ENCODE assay signal across 29 mouse cellular contexts in genomic region chr15:77957625-77958024, GRCm38 (mm10). TPM values are rescaled to one million over a fixed set of nuclear protein-coding genes. Genes with fewer than 3 reads are reported as not detected.
DNase-seq lines count a peak whose midpoint lies in the region; ATAC-seq and TF ChIP-seq lines count a peak whose summit lies in the region.
"Had no signal": no experiment of that assay in that cellular context is flagged by ENCODE, and none has a peak within 500 bp of the region (broad histone marks: within the 10 kb centered on the region; RNA-seq: fewer than 3 reads in every experiment).

No protein-coding gene starts in this region.

- WGBS in intestine, embryonic 14.5 days, result 43% methylated on average over 5 of the region's 5 CpGs
- WGBS in intestine, embryonic 15.5 days, result 40% methylated on average over 5 of the region's 5 CpGs
- WGBS in stomach, embryonic 15.5 days, result 53% methylated on average over 5 of the region's 5 CpGs
- 50% methylated on average over 5 of the region's 5 CpGs for WGBS in stomach, postnatal 0 days
- 51% methylated on average over 5 of the region's 5 CpGs for WGBS in embryonic facial prominence, embryonic 13.5 days

- no peak overlapping the region for H3K4me3 ChIP-seq in intestine, embryonic 14.5 days (ENCODE audit: low read depth, low read length)
- no peak overlapping the region for H3K4me3 ChIP-seq in intestine, embryonic 15.5 days (replicated peaks)
- H3K4me3 ChIP-seq in stomach, embryonic 15.5 days (replicated peaks), result no peak overlapping the region
- H3K4me3 ChIP-seq in stomach, postnatal 0 days (ENCODE audit: low read depth, low read length), result no peak overlapping the region
- H3K4me3 ChIP-seq in embryonic facial prominence, embryonic 13.5 days, result no peak overlapping the region
- H3K4me3 ChIP-seq: heart, embryonic 12.5 days had no signal

- DNase-seq in intestine, embryonic 14.5 days (ENCODE audit: low spot score), result peak; percentile 54
- DNase-seq in stomach, postnatal 0 days (ENCODE audit: low spot score), result no peak
- no peak for DNase-seq in layer of hippocampus, adult 9-10 months (ENCODE audit: low spot score)
- DNase-seq in right cerebral cortex, adult 18-20 months, result no peak
- DNase-seq in ovary, postnatal 36 days (ENCODE audit: low spot score), result no peak
- DNase-seq: adrenal gland, postnatal 10 days; cerebellum, adult 8-10 months; cerebellum, postnatal 25 days; gastrocnemius, adult 2 months; gastrocnemius, postnatal 36 days; heart, adult 18-20 months; kidney, adult 11 months; kidney, postnatal 36 days; lung, adult 18-20 months; lung, postnatal 4 days; right cerebral cortex, postnatal 14 days; thymus, adult 18-20 months; thymus, postnatal 25 days had no signal

- no peak for TF ChIP-seq EP300 in stomach, postnatal 0 days (optimal IDR thresholded peaks at IDR 0.05)

- H3K27me3 ChIP-seq in intestine, embryonic 14.5 days (replicated peaks; ENCODE audit: control insufficient read depth, insufficient read depth, low read length), result peaks cover 15% of the 10 kb centered on the region
- peaks cover 13% of the 10 kb centered on the region for H3K27me3 ChIP-seq in intestine, embryonic 15.5 days (replicated peaks)
- peaks cover 12% of the 10 kb centered on the region for H3K27me3 ChIP-seq in stomach, embryonic 15.5 days (replicated peaks)
- H3K27me3 ChIP-seq in stomach, postnatal 0 days (ENCODE audit: control insufficient read depth, insufficient read depth, low read length), result no peaks in the 10 kb centered on the region
- H3K27me3 ChIP-seq in embryonic facial prominence, embryonic 13.5 days, result peaks cover 15% of the 10 kb centered on the region
- H3K27me3 ChIP-seq: forebrain, embryonic 15.5 days; Patski had no signal

- TF ChIP-seq CTCF in stomach, postnatal 0 days (IDR thresholded peaks at IDR 0.05; ENCODE audit: low read depth), result no peak

- peaks cover 6% of the 10 kb centered on the region; the same call in 1 of the 2 replicates for H3K4me1 ChIP-seq in intestine, embryonic 14.5 days (replicated peaks; ENCODE audit: control insufficient read depth, insufficient read depth, low read length)
- H3K4me1 ChIP-seq in intestine, embryonic 15.5 days (replicated peaks), result peaks cover 14% of the 10 kb centered on the region
- H3K4me1 ChIP-seq in stomach, embryonic 15.5 days, result peaks cover 19% of the 10 kb centered on the region
- H3K4me1 ChIP-seq in stomach, postnatal 0 days (replicated peaks; ENCODE audit: control insufficient read depth, insufficient read depth), result peaks cover 7% of the 10 kb centered on the region
- H3K4me1 ChIP-seq in embryonic facial prominence, embryonic 13.5 days, result peaks cover 28% of the 10 kb centered on the region

- no peak for ATAC-seq in intestine, embryonic 14.5 days (replicated peaks; ENCODE audit: low FRiP score, low TSS enrichment, low read depth)
- ATAC-seq in intestine, embryonic 15.5 days, result no peak
- no peak for ATAC-seq in stomach, embryonic 15.5 days (ENCODE audit: insufficient read depth, low FRiP score, low read depth)
- no peak for ATAC-seq in stomach, postnatal 0 days (ENCODE audit: low FRiP score, low TSS enrichment)
- ATAC-seq in embryonic facial prominence, embryonic 13.5 days (ENCODE audit: insufficient number of reproducible peaks, insufficient read depth, low FRiP score, low TSS enrichment, low read depth), result no peak
- ATAC-seq: CD4-positive, CD25-positive, alpha-beta regulatory T cell, adult 4 months; lung, postnatal 0 days; Patski had no signal

- no peak overlapping the region for H3K9ac ChIP-seq in intestine, embryonic 14.5 days (ENCODE audit: low read length)
- no peak overlapping the region for H3K9ac ChIP-seq in intestine, embryonic 15.5 days
- no peak overlapping the region for H3K9ac ChIP-seq in stomach, embryonic 15.5 days
- no peak overlapping the region for H3K9ac ChIP-seq in stomach, postnatal 0 days (ENCODE audit: low read length)
- 0 out of 2 replicates have a peak overlapping the region, but pooled peaks have one; percentile 72 for H3K9ac ChIP-seq in embryonic facial prominence, embryonic 13.5 days
- H3K9ac ChIP-seq: heart, embryonic 12.5 days had no signal

- no peak overlapping the region for H3K27ac ChIP-seq in intestine, embryonic 14.5 days (ENCODE audit: low read depth)
- no peak overlapping the region for H3K27ac ChIP-seq in intestine, embryonic 15.5 days
- H3K27ac ChIP-seq in stomach, embryonic 15.5 days, result no peak overlapping the region
- H3K27ac ChIP-seq in stomach, postnatal 0 days (replicated peaks), result no peak overlapping the region
- no peak overlapping the region for H3K27ac ChIP-seq in embryonic facial prominence, embryonic 13.5 days
- H3K27ac ChIP-seq: gastrocnemius, adult 2 months; midbrain, embryonic 13.5 days had no signal

- H3K36me3 ChIP-seq in intestine, embryonic 14.5 days (ENCODE audit: control insufficient read depth, insufficient read depth, low read length), result peaks cover 46% of the 10 kb centered on the region
- H3K36me3 ChIP-seq in intestine, embryonic 15.5 days, result peaks cover 38% of the 10 kb centered on the region
- peaks cover 40% of the 10 kb centered on the region for H3K36me3 ChIP-seq in stomach, embryonic 15.5 days
- peaks cover 37% of the 10 kb centered on the region for H3K36me3 ChIP-seq in stomach, postnatal 0 days (ENCODE audit: control insufficient read depth, insufficient read depth, low read length)
- peaks cover 46% of the 10 kb centered on the region for H3K36me3 ChIP-seq in embryonic facial prominence, embryonic 13.5 days

- H3K9me3 ChIP-seq in intestine, embryonic 14.5 days (ENCODE audit: control insufficient read depth, low read length), result no peaks in the 10 kb centered on the region
- H3K9me3 ChIP-seq in intestine, embryonic 15.5 days, result no peaks in the 10 kb centered on the region
- H3K9me3 ChIP-seq in stomach, embryonic 15.5 days, result no peaks in the 10 kb centered on the region
- H3K9me3 ChIP-seq in stomach, postnatal 0 days (ENCODE audit: control insufficient read depth, low read length), result no peaks in the 10 kb centered on the region
- H3K9me3 ChIP-seq in embryonic facial prominence, embryonic 13.5 days, result no peaks in the 10 kb centered on the region
- H3K9me3 ChIP-seq: forebrain, embryonic 10.5 days; forebrain, embryonic 15.5 days; heart, embryonic 12.5 days; megakaryocyte, embryonic 14.5 days; midbrain, embryonic 13.5 days had no signal

- H3K4me2 ChIP-seq in intestine, embryonic 14.5 days (ENCODE audit: low read length), result no peak overlapping the region
- H3K4me2 ChIP-seq in intestine, embryonic 15.5 days (replicated peaks), result no peak overlapping the region
- H3K4me2 ChIP-seq in stomach, embryonic 15.5 days, result 0 out of 2 replicates have a peak overlapping the region, but pooled peaks have one; percentile 91
- no peak overlapping the region for H3K4me2 ChIP-seq in stomach, postnatal 0 days (replicated peaks; ENCODE audit: low read depth)
- no peak overlapping the region for H3K4me2 ChIP-seq in embryonic facial prominence, embryonic 13.5 days

RNA-seq across cellular contexts. Expression of gene Foxred2, which starts 1.1 kb away (rescaled TPM):
- 4.6 and 4.7 TPM in 2 replicates for polyA plus RNA-seq in intestine, embryonic 14.5 days (2014; fragmentation: Nextera tagmentation; extraction: Ambion mirVana)
- 2.5 and 2.6 TPM in 2 replicates for polyA plus RNA-seq in intestine, embryonic 15.5 days (2015; fragmentation: Nextera tagmentation; extraction: Ambion mirVana)
- 3.1 and 3.7 TPM in 2 replicates for polyA plus RNA-seq in stomach, embryonic 15.5 days (2015; fragmentation: Nextera tagmentation; extraction: Ambion mirVana)
- 0.62 and 0.87 TPM in 2 replicates for polyA plus RNA-seq in stomach, postnatal 0 days (2015; fragmentation: Nextera tagmentation; extraction: Ambion mirVana)
- 7.7 and 7.9 TPM in 2 replicates for polyA plus RNA-seq in embryonic facial prominence, embryonic 13.5 days (2015; fragmentation: Nextera tagmentation; extraction: Ambion mirVana)

RNA-seq across cellular contexts. Expression of gene Eif3d, which starts 13.0 kb away (rescaled TPM):
- polyA plus RNA-seq in intestine, embryonic 14.5 days (2014; fragmentation: Nextera tagmentation; extraction: Ambion mirVana), result 224 and 235 TPM in 2 replicates
- polyA plus RNA-seq in intestine, embryonic 15.5 days (2015; fragmentation: Nextera tagmentation; extraction: Ambion mirVana), result 187 and 189 TPM in 2 replicates
- 193 and 199 TPM in 2 replicates for polyA plus RNA-seq in stomach, embryonic 15.5 days (2015; fragmentation: Nextera tagmentation; extraction: Ambion mirVana)
- 106 and 110 TPM in 2 replicates for polyA plus RNA-seq in stomach, postnatal 0 days (2015; fragmentation: Nextera tagmentation; extraction: Ambion mirVana)
- polyA plus RNA-seq in embryonic facial prominence, embryonic 13.5 days (2015; fragmentation: Nextera tagmentation; extraction: Ambion mirVana), result 196 and 204 TPM in 2 replicates

RNA-seq across cellular contexts. Expression of gene Txn2, which starts 28.8 kb away (rescaled TPM):
- polyA plus RNA-seq in intestine, embryonic 14.5 days (2014; fragmentation: Nextera tagmentation; extraction: Ambion mirVana), result 324 and 325 TPM in 2 replicates
- polyA plus RNA-seq in intestine, embryonic 15.5 days (2015; fragmentation: Nextera tagmentation; extraction: Ambion mirVana), result 314 and 350 TPM in 2 replicates
- polyA plus RNA-seq in stomach, embryonic 15.5 days (2015; fragmentation: Nextera tagmentation; extraction: Ambion mirVana), result 259 and 260 TPM in 2 replicates
- polyA plus RNA-seq in stomach, postnatal 0 days (2015; fragmentation: Nextera tagmentation; extraction: Ambion mirVana), result 172 and 176 TPM in 2 replicates
- 236 and 244 TPM in 2 replicates for polyA plus RNA-seq in embryonic facial prominence, embryonic 13.5 days (2015; fragmentation: Nextera tagmentation; extraction: Ambion mirVana)
